Mouse (Mus musculus): ENCODE data around the gene Gm20481.
"Not testable (repeated sequence)": the region's sequence is repeated elsewhere in the genome, so short reads cannot be mapped to it uniquely, and the experiment has no call there.

Gm20481 gene

DNA sequence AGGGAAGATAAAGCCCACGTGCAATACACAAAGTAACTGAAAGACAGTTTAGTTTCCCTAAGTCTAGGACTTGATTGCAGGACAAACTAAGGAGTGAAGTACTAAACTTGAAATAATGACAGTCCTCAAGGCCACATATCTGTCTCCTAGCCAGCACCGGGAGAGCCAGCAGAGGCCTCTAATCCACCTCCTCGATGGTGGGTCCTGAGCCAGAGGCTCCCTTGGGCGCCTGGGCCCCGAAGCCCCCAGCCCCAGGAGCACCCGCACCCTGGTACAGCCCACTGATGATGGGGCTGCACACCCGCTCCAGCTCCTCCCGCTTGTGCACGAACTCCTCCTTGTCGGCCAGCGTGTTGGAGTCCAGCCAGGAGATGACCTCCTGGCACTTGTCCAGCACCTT, at the start of gene Gm20481:
Gm20481 (plus strand) TSS at position 91 of the 400 bp plus-strand sequence.
- ATAC-seq (ENCODE audit: insufficient number of reproducible peaks, low FRiP score, low TSS enrichment), result not testable (repeated sequence)

- no peak for ATAC-seq (ENCODE audit: insufficient number of reproducible peaks, low FRiP score, low TSS enrichment)
Observed at GRCm38 (mm10) chr17:34922939-34923338, 46.8 kb upstream of the Gm20481 start.

DNA sequence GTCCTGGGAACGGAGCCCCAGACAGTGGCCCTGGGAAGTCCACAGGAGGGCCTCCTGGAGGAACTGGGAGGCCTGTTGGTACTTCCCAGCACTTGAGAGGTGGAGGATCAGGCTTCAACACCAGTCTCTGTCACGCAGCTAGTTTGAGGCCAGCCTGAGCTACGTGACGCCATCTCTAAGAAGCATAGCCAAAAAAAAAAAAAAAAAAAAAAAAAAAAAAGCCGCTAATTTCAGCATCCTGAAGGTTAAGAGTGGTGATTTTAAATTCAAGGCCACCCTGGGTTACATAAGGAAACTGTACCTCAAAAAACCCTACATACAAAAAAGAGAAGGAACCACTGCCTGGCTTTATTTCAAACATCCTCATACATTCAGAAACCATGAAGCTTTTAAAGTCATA, 45.5 kb upstream of the Gm20481 start:
- ATAC-seq (ENCODE audit: insufficient number of reproducible peaks, low FRiP score, low TSS enrichment), result no peak

DNA sequence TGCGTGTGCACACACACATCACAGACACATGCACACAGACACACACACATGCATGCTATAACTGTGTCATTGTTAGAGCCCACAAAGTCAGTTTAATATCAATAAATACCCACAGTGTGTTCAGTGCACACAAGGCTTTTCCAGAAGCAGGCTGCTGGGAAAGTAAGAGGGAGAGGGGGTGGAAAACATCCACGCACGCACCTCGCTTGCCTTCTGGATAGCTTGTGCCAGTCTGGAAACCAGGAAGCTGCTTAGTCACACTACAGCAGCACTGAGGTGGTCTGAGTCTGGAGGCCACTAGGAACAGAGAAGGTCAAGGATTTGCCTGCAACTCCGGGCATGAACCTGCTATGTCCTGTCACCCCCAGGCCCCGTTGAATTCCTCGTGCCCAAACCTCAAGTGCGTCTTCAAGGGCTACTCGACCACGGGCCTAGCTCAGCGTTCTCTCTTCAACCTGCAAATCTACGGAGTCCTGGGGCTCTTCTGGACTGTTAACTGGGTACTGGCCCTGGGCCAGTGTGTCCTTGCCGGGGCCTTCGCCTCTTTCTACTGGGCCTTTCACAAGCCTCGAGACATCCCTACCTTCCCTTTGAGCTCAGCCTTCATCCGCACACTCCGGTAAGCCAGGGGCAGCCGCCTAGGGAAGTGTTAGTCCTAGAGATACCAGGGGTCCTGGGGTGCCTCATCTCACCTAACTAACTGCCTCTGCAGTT, 42.2 kb upstream of the Gm20481 start:
- ATAC-seq (ENCODE audit: insufficient number of reproducible peaks, low FRiP score, low TSS enrichment), result no peak

DNA sequence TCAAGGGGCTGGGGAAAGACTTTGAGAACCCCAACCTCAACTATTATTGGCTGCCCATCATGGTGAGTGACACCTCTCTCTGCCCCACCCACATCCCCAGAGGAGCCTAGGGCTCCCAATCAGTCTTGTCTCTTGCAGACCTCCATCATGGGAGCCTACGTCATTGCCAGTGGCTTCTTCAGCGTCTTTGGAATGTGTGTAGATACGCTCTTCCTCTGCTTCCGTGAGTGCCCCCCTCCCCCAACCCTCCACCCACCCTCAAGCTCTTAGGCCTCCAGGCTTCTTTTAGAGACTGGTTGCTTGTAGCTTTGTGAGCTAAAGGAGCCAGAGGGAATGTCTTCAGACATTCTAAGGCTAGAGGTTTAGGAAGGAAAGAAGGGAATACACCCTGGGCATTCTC, 40.9 kb upstream of the Gm20481 start:
- ATAC-seq (ENCODE audit: insufficient number of reproducible peaks, low FRiP score, low TSS enrichment), result no peak

DNA sequence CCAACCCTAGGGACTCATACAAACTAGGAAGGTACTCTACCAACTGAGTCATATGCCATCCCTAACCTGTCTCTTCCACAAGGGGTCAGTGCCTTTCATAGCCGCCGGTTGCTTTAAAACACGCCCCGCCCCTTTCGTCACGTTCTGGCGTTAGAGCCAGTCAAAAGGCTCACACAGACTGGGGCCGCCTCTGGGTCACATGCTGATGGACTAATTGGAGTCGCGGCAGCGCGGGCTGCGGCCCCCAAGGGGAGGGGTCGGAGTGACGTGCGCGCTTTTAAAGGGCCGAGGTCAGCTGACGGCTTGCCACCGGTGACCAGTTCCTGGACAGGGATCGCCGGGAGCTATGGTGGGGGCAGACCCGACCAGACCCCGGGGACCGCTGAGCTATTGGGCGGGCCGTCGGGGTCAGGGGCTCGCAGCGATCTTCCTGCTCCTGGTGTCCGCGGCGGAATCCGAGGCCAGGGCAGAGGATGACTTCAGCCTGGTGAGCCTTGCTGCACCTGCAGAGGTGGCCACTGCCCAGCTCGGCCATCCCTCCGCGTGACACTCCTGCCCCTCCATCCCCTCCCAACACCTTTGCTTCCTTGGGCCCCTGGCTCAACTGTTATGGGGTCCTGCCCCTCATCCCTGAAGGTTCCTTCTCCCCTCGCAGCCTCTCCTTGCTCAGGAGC, 38.5 kb upstream of the Gm20481 start, which contains the start of gene Neu1:
Neu1 (plus strand) TSS at position 193 of the 674 bp plus-strand sequence.
- peak; percentile 92 for ATAC-seq (ENCODE audit: insufficient number of reproducible peaks, low FRiP score, low TSS enrichment)

GRCm38 (mm10) chr17:34931735-34932098, 38.0 kb upstream of the Gm20481 start:
- peak; percentile 28; the same call in 1 of the 2 replicates for ATAC-seq (ENCODE audit: insufficient number of reproducible peaks, low FRiP score, low TSS enrichment)

DNA sequence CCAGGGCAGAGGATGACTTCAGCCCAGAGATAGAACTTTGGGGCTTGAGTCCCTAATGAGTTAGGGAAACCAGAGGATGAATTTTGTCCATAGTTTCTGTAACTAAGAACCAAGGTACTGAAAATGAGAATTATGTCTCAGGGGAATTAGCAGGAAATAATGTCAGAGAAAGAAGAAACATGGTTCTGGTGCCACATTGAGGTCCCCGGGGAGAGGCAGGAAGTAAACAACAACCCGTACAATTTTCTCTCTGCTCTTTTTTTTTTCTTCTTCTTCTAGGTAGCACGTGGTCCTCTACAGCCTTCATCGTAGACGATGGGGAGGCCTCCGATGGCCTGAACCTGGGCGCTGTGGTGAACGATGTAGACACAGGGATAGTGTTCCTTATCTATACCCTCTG, 37.4 kb upstream of the Gm20481 start:
- no peak for ATAC-seq (ENCODE audit: insufficient number of reproducible peaks, low FRiP score, low TSS enrichment)

- ATAC-seq (ENCODE audit: insufficient number of reproducible peaks, low FRiP score, low TSS enrichment), result no peak
Observed at GRCm38 (mm10) chr17:34934031-34934430, 35.7 kb upstream of the Gm20481 start.

GRCm38 (mm10) chr17:34934830-34935229, 34.9 kb upstream of the Gm20481 start:
- ATAC-seq (ENCODE audit: insufficient number of reproducible peaks, low FRiP score, low TSS enrichment), result no peak

DNA sequence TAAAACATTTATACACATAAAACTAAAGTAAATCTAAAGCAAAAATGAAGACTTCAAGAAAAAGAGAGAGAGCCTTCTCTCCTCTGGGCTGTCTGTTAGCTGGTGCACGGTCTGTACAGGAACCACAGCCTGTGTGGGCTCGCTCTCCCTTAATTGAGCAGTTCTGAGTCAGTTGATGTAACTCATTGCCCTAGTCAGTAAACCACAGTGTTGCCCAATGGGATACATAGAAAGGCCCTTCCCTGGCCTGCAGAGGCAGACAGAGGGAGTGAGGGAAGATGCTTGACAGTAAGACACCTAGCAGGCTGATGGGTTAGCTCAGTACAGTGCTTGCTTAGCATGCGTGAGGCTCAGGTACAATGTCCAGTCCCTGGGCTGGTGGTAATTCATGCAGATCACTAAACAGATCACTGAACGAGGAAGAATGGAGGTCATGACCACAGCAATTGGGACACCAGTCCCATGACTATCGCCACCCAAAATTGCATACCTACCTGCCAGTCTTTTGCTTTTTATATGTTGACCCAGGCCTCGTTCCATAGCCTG, 31.7 kb upstream of the Gm20481 start:
- no peak for ATAC-seq (ENCODE audit: insufficient number of reproducible peaks, low FRiP score, low TSS enrichment)

DNA sequence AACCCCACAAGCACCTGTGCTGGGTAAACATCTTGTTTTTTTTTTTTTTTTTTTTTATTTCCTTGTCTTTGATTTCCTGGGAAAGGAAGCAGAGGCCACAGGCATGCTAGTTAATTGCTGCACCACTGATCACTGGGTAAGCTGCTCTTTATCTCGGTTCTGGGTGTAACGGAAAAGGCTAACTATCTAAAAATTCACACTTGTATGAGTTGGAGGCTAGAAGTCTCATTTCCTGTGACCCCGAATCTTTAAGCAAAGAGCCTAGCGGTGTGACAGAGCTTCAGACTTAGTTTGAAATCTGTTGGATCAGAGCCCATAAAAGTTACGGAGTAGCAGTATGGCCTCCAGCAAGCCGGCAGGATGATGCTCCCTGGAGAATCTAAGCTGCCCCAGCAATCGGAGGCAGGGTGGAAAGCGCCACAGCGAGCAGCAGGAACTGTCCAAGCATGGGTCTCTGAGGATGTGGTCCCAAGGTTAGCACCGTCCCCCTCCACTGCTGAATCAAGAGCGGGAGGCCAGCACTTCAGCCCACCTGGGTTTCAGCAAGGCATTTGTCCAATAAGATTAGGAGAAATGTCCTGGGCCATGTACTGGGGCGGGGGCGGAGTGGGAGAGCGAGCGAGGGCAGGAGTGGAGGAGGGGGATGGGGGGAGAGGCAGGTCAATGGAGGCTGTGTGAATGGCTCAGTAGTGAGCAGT, 28.2 kb upstream of the Gm20481 start:
- ATAC-seq (ENCODE audit: insufficient number of reproducible peaks, low FRiP score, low TSS enrichment), result no peak

- ATAC-seq (ENCODE audit: insufficient number of reproducible peaks, low FRiP score, low TSS enrichment), result no peak
Observed at GRCm38 (mm10) chr17:34943128-34943815, 26.4 kb upstream of the Gm20481 start.

DNA sequence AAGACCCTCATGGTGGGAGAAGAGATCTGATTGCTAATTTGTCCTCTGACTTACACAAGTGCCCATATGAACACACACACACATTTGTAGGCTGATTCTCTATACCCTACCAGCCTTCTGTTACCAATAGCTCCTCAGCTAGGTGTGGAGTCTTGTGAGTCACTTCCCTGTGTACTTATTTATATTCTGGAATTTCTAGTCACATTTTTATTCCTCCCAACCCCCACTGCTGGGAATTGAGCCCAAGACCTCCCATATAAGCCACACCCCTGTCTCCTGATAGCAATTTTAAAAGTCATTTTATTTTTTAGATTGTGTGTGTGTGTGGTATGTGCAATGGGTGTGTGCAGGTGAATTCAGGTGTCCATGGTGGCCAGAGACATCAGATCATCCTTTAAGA, 25.4 kb upstream of the Gm20481 start:
- no peak for ATAC-seq (ENCODE audit: insufficient number of reproducible peaks, low FRiP score, low TSS enrichment)

GRCm38 (mm10) chr17:34946486-34947140, 23.1 kb upstream of the Gm20481 start:
- ATAC-seq (ENCODE audit: insufficient number of reproducible peaks, low FRiP score, low TSS enrichment), result no peak

GRCm38 (mm10) chr17:34947606-34948005, 22.1 kb upstream of the Gm20481 start:
- ATAC-seq (ENCODE audit: insufficient number of reproducible peaks, low FRiP score, low TSS enrichment), result no peak

DNA sequence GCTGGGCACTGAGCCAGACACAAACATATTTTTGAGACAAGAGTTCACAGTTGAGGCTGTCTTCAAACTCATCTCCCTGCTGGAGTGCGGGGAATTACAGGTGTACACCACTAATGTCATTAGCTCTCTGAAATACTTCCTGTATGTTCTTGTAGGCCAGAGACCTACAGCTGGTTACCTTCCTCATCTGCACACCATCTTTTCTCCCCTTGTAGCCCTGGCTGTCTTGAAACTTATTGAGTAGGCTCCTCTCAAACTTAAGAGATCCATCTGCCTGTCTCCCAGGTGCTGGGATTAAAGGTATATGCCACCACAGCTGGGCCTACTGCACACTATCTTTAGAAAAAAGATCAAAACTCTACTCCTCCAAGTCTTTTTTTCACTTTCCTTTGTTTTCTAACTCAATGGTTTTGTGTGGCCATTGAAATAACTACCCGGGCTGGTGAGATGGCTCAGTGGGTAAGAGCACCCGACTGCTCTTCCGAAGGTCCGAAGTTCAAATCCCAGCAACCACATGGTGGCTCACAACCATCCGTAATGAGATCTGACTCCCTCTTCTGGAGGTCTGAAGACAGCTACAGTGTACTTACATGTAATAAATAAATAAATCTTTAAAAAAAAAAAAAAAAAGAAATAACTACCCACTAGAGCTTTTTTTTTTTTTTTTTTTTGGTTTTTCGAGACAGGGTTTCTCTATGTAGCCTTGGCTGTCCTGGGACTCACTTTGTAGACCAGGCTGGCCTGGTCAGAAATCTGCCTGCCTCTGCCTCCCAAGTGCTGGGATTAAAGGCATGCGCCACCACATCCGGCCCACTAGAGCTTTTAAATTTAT, 20.8 kb upstream of the Gm20481 start:
- not testable (repeated sequence) for ATAC-seq (ENCODE audit: insufficient number of reproducible peaks, low FRiP score, low TSS enrichment)

DNA sequence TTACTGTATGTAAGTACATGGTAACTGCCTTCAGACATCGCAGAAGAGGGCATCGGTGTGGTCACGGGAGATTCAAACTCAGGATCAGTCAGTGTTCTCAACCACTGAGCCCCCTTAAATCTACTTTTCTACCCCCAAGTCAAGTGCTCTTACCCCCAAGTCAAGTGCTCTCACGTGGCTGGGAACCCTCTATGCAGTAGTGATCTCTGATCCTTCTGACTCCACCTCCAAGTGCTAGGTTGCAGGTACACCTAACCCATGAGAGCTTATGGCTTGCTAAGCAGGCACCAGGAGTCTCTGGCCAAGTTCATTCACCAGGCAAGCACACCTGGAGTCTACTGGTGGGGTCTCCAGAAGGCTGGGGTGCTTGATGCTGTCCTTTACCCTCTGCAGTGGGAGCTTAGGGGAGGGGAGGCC, 20.2 kb upstream of the Gm20481 start:
- no peak for ATAC-seq (ENCODE audit: insufficient number of reproducible peaks, low FRiP score, low TSS enrichment)

Measured in cerebellum, adult (tissue).